Mouse (Mus musculus): ENCODE data around the gene Foxl1. TPM values are rescaled to one million over a fixed set of nuclear protein-coding genes. Genes with fewer than 3 reads are reported as not detected.
"Not testable (repeated sequence)": the region's sequence is repeated elsewhere in the genome, so short reads cannot be mapped to it uniquely, and the experiment has no call there.

Foxl1 gene
- polyA plus RNA-seq, 1 experiment = 1.4 TPM

- DNase-seq (ENCODE audit: low read depth, low spot score) = no peak
- WGBS = 35% methylated on average over 8 of the region's 8 CpGs
Measured at GRCm38 (mm10) chr8:121121704-121122103, 6.0 kb upstream of the Foxl1 start.

- WGBS = 34% methylated on average over 7 of the region's 7 CpGs
- DNase-seq (ENCODE audit: low read depth, low spot score) = no peak
Measured at GRCm38 (mm10) chr8:121122368-121122767, 5.4 kb upstream of the Foxl1 start.

GRCm38 (mm10) chr8:121123113-121123512 is 4.6 kb upstream of the Foxl1 start:
- 59% methylated on average over 2 of the region's 2 CpGs for WGBS
- DNase-seq (ENCODE audit: low read depth, low spot score) = no peak

GRCm38 (mm10) chr8:121124547-121125239 is 3.0 kb upstream of the Foxl1 start:
- WGBS = 9% methylated on average over 17 of the region's 17 CpGs
- no peak for DNase-seq (ENCODE audit: low read depth, low spot score)

- no peak for DNase-seq (ENCODE audit: low read depth, low spot score)
- WGBS = 1% methylated on average over 36 of the region's 36 CpGs
Measured at GRCm38 (mm10) chr8:121125311-121125876, 2.3 kb upstream of the Foxl1 start.

GRCm38 (mm10) chr8:121126191-121126590 is 1.5 kb upstream of the Foxl1 start:
- 11% methylated on average over 6 of the region's 6 CpGs for WGBS
- no peak for DNase-seq (ENCODE audit: low read depth, low spot score)

- WGBS = 14% methylated on average over 6 of the region's 6 CpGs
- DNase-seq (ENCODE audit: low read depth, low spot score) = no peak
Measured at GRCm38 (mm10) chr8:121126694-121127093, 1.0 kb upstream of the Foxl1 start.

- no peak for DNase-seq (ENCODE audit: low read depth, low spot score)
- 5% methylated on average over 11 of the region's 11 CpGs for WGBS
Measured at GRCm38 (mm10) chr8:121127291-121127701, 444 bp upstream of the Foxl1 start.

- DNase-seq (ENCODE audit: low read depth, low spot score) = no peak
- WGBS = 8% methylated on average over 55 of the region's 55 CpGs
Measured at GRCm38 (mm10) chr8:121128531-121129264, 958 bp downstream of the Foxl1 start.

- DNase-seq (ENCODE audit: low read depth, low spot score) = no peak
- WGBS = 33% methylated on average over 16 of the region's 16 CpGs
Measured at GRCm38 (mm10) chr8:121129265-121129940, 1.7 kb downstream of the Foxl1 start.

GRCm38 (mm10) chr8:121130522-121130921 is 2.8 kb downstream of the Foxl1 start:
- no peak for DNase-seq (ENCODE audit: low read depth, low spot score)
- 35% methylated on average over 5 of the region's 5 CpGs for WGBS

- WGBS = 73% methylated on average over 5 of the region's 5 CpGs
Measured at GRCm38 (mm10) chr8:121132961-121133513, 5.3 kb downstream of the Foxl1 start.

GRCm38 (mm10) chr8:121134102-121134501 is 6.4 kb downstream of the Foxl1 start:
- DNase-seq (ENCODE audit: low read depth, low spot score) = no peak
- 72% methylated on average over 10 of the region's 10 CpGs for WGBS

More at GRCm38 (mm10) chr8:121132961-121133513, 5.3 kb downstream of the Foxl1 start:
- no peak for DNase-seq (ENCODE audit: low read depth, low spot score)

GRCm38 (mm10) chr8:121134512-121134911 is 6.8 kb downstream of the Foxl1 start:
- whole genome bisulfite sequencing = 85% methylated on average over 11 of the region's 11 CpGs
- DNase-seq (ENCODE audit: low read depth, low spot score) = no peak

- DNase-seq (ENCODE audit: low read depth, low spot score) = no peak
- 94% methylated on average over 6 of the region's 6 CpGs for WGBS
Measured at GRCm38 (mm10) chr8:121136856-121137255, 9.1 kb downstream of the Foxl1 start.

GRCm38 (mm10) chr8:121145457-121146134 is 17.9 kb downstream of the Foxl1 start:
- not testable (repeated sequence) for DNase-seq (ENCODE audit: low read depth, low spot score)
- 62% methylated on average over 5 of the region's 6 CpGs for WGBS

GRCm38 (mm10) chr8:121148573-121149083 is 20.9 kb downstream of the Foxl1 start:
- DNase-seq (ENCODE audit: low read depth, low spot score) = no peak
- WGBS = 8% methylated on average over 8 of the region's 8 CpGs

GRCm38 (mm10) chr8:121152394-121152793 is 24.7 kb downstream of the Foxl1 start:
- WGBS = 49% methylated on average over 12 of the region's 12 CpGs
- no peak for DNase-seq (ENCODE audit: low read depth, low spot score)

- 87% methylated on average over 7 of the region's 7 CpGs for WGBS
- DNase-seq (ENCODE audit: low read depth, low spot score) = no peak
Measured at GRCm38 (mm10) chr8:121156990-121157491, 29.3 kb downstream of the Foxl1 start.
